Mouse (Mus musculus): ENCODE results near the gene Clhc1.

DNA sequence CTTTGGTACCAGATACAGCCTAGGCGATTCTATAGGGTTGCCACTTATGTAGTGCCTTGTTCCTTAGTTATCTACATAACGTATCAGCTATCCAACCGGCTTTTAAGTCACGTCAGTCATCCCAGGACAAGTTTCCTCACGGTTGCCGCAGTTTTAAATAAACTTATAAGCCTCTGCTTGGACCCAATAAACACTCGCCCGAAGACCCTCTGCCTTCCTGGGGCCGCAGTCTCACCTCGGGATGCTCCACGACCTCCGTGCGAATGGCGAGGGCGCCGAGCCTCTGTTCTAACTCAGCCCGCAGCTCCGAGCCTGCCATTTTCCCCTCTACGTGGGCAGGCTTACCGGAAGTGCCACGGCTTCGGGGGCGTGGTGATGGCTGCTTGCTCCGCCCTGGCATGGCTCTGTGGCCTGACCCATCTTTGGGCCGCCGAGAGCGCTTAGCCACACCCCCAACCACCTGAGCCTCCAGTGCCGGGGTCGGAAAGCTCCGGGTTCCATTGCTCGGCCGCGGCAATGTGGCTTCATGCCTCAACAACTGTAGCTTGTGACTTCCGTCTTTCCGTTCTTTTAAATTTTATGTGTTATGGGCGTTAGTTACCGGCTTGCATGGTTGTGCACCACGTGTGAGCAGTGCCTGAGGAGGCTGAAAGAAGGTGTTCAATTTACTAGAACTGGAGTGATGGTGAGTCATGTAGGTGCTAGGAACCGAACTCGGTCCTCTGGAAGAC lies 32.9 kb upstream of the Clhc1 start, which contains the start of gene Prorsd1:
- TF ChIP-seq TCF12 (IDR thresholded peaks at IDR 0.05; ENCODE audit: low read depth, low read length) (peak; percentile 90; the same call in 1 of the 2 replicates), CTCF (conservative IDR thresholded peaks at IDR 0.05 in 1 of 2, IDR thresholded peaks at IDR 0.05 in 1 of 2; ENCODE audit: low read depth in 2 of 2, low read length in 2 of 2) (no peak), POLR2A (IDR thresholded peaks at IDR 0.05; ENCODE audit: low read depth, low read length) (peak; percentile 99), KAT2A (IDR thresholded peaks at IDR 0.05; ENCODE audit: insufficient replicate concordance, low read length) (0 out of 2 replicates have a peak, but pooled peaks have one; percentile 22), IRF4 (IDR thresholded peaks at IDR 0.05; ENCODE audit: low read depth, low read length) (peak; percentile 64; the same call in 1 of the 2 replicates), MAX (IDR thresholded peaks at IDR 0.05; ENCODE audit: low read length) (peak; percentile 86), EP300 (IDR thresholded peaks at IDR 0.05; ENCODE audit: low read length) (no peak), JUN (IDR thresholded peaks at IDR 0.05; ENCODE audit: insufficient read depth, low read depth, low read length) (no peak), POLR2AphosphoS2 (IDR thresholded peaks at IDR 0.05; ENCODE audit: low read depth, low read length) (peak; percentile 95; the same call in 1 of the 2 replicates), NELFE (IDR thresholded peaks at IDR 0.05; ENCODE audit: low read depth, low read length) (peak; percentile 96), ELF1 (IDR thresholded peaks at IDR 0.05; ENCODE audit: low read depth, low read length) (peak; percentile 97), ETS1 (conservative IDR thresholded peaks at IDR 0.05; ENCODE audit: low read depth, low read length) (peak; percentile 50; the same call in 1 of the 2 replicates), HCFC1 (IDR thresholded peaks at IDR 0.05; ENCODE audit: low read depth, low read length) (peak; percentile 72)
